Mouse (Mus musculus): ENCODE results near the gene Borcs5.

The Borcs5 gene

GRCm38 (mm10) chr6:134626564-134626963 is 12.7 kb upstream of the Borcs5 start:
- no peak for DNase-seq (ENCODE audit: low spot score in 2 of 2)

- DNase-seq (ENCODE audit: low spot score in 2 of 2): no peak
Observed at GRCm38 (mm10) chr6:134630447-134630846, 8.9 kb upstream of the Borcs5 start.

DNA sequence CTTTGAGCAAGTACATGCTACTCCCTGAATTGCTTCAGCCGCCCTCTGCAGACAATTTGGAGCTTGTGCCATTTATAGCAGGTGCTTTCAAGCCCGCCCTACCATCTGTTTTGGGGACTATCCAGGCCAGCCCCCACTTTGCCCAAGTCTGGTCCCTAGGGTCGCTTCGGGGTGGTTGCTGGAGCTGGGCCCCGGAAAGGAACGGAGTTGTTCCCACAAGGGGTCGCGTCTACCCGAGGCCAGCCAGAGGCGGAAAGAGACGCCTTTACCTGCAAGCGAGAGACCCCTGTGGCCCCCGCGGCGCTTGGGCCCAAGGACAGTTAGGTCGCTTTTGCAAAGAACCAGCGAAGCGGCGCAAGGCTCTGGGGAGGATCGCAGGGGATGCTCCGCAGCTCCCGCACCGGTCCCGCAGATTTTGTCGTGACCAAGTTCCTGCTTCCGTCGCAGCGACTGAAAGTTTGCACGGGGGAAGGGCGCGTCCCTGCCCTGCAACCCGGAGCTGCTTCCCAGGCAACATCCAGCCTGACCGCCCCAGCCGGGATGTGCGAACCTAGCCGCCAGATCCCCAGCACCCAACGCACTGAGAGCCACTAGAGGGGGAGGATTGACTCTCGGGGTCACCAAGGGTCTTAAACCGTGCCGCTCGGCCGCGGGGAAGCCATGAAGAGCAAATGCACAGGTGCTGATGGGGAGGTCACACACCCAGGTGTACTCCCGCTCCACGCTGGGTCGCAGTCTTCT is 7.2 kb upstream of the Borcs5 start, which contains the start of gene Mansc1:
Gene Mansc1, minus strand, starts transcription at position 542 of the 741 bp plus-strand sequence.
- DNase-seq (ENCODE audit: low spot score in 2 of 2): peak; percentile 40 to 59

DNA sequence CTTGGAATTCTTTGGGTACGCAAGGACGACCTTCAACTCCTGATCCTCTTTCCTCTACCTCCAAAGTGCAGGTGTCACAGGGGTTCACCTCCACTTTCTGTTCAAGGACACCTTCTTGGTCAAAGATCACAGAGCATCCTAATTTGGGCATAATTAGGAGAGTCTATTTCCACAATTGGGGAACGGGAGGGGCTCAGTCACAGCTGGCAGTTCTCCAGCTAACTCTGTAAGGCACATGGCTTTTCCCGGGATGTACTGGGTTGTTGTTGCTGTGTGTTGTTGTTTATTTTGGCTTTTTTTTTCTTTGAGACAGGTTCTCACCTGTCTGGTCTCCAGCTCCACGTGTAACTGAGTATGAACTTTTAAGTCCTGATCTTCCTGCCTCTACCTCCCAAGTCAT is 6.6 kb upstream of the Borcs5 start:
- no peak for DNase-seq (ENCODE audit: low spot score in 2 of 2)

DNA sequence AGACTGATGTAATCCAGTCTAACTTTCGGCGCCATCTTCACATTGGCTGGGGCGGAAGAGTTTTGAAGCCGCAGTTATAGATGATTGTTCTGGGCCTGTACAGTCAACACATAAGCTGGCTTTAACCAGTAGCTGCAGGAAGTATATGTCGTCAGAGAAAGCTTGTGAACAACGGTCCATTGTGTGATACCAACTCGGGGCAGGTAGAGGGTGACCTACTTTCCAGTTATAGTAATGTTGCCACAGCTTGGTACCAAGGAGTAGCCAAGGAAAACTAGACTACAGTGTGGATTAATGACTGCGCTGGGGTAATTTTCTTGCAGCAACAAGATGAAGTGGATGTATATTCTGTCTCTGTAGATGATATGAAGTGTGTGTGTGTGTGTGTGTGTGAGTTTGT is 5.8 kb upstream of the Borcs5 start:
- no peak for DNase-seq (ENCODE audit: low spot score in 2 of 2)

- DNase-seq (ENCODE audit: low spot score in 2 of 2): no peak
Observed at GRCm38 (mm10) chr6:134636476-134636875, 2.8 kb upstream of the Borcs5 start.

GRCm38 (mm10) chr6:134639900-134640299 is 590 bp downstream of the Borcs5 start:
- DNase-seq (ENCODE audit: low spot score in 2 of 2): no peak

DNA sequence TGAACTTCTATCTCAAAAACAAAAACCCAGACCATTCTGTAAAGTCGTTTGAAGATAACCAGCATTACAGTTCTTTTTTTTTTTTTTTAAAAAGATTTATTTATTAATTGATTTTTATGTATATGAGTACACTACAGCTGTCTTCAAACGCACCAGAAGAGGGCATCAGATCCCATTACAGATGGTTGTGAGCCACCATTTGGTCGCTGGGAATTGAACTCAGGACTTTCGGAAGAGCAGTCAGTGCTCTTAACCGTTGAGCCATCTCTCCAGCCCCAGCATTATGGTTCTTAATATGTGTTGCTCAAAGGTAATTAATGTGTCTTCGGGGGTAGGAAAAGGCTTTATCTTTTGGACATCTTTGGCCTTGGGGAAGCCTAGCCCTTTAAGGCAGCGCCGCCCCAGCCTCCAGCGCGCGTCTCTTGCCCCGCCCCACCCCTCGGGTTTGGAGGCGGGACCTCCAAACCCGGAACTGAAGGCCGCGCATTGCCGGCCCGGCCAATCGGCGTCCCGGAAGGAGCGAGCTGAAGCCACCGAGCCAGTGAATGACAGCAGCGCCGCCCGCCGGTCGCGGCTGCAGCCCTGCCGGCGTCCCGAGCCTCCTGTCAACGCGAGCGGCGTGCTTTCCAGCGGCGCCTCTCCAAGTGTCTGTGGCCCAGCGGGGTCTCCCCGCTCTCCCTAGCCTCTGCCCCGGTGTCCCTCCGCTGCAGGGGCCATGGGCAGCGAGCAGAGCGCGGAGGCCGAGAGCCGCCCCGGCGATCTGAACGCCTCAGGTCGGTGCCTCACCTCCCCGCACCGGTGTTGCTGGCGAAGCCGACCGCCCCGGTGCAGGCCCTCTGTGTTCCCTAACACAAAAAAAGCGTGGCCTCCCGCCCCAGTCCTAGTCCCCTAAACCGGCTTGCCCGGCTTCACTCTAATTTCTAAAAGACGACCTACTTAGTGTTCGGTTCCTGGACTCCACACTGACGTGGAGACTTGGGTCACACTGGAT is 1.5 kb downstream of the Borcs5 start:
- DNase-seq (ENCODE audit: low spot score in 2 of 2): peak; percentile 97

GRCm38 (mm10) chr6:134641738-134642446 is 2.6 kb downstream of the Borcs5 start:
- no peak for DNase-seq (ENCODE audit: low spot score in 2 of 2)

DNA sequence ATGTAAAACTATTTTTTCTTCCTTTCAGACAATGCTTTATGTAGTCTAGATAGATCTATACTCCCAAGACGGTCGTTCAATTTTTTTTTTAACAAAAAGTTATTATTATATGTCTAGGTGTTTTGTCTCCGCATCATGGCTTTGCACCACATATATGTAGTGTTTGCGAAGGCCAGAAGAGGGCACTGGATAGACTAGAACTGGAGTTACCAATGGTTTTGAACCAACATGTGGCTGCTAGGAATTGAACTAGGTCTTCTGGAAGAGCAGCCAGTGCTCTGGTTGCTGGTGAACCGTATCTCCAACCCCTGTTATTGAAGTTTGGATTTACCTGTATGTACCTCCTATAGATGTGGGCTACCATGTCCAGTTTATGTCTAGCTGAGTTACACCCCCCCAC is 4.0 kb downstream of the Borcs5 start:
- no peak for DNase-seq (ENCODE audit: low spot score in 2 of 2)

- no peak for DNase-seq (ENCODE audit: low spot score in 2 of 2)
Observed at GRCm38 (mm10) chr6:134646835-134647234, 7.5 kb downstream of the Borcs5 start.

GRCm38 (mm10) chr6:134647621-134648020 is 8.3 kb downstream of the Borcs5 start:
- DNase-seq (ENCODE audit: low spot score in 2 of 2): no peak

DNA sequence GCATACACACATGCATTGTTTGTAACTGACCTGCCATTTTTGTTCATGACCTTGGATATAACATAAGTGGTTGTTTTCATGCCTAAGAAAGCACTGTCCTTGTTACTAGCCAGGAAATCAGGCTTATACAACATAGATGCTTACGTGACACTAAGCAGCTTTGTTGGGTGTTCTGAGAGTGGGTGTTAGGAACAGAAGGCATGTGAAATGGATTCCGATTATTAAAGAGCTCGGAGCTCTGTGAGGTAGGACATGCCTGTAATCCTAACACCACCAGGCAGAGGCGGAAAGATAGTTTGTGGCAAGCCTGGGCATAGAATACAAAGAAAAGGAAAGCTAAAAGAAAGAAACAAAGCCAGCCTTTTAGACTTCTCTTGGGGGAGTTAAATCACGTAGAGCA is 9.0 kb downstream of the Borcs5 start:
- no peak for DNase-seq (ENCODE audit: low spot score in 2 of 2)

DNA sequence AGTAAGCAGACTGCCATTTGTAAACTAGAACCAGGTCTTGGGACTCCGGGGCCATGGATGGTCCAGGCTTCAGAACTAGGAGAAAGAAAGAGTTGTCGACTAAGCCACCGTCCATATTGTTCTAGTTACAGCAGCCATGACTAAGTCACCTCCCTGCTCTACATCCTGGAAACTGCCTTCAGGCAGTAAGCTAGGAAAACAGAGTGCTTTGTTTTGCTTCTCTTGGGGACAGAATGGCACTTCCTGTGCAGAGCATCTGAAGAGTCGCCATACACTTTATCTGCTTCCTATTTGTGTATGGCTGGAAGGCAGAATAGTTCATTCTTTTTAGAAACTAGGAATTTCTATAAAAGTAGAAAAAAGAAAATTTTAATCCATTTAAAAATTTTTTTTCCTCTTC is 17.2 kb downstream of the Borcs5 start:
- no peak for DNase-seq (ENCODE audit: low spot score in 2 of 2)

- DNase-seq (ENCODE audit: low spot score in 2 of 2): peak; percentile 50 to 63
Observed at GRCm38 (mm10) chr6:134659108-134659958, 20.0 kb downstream of the Borcs5 start.

DNA sequence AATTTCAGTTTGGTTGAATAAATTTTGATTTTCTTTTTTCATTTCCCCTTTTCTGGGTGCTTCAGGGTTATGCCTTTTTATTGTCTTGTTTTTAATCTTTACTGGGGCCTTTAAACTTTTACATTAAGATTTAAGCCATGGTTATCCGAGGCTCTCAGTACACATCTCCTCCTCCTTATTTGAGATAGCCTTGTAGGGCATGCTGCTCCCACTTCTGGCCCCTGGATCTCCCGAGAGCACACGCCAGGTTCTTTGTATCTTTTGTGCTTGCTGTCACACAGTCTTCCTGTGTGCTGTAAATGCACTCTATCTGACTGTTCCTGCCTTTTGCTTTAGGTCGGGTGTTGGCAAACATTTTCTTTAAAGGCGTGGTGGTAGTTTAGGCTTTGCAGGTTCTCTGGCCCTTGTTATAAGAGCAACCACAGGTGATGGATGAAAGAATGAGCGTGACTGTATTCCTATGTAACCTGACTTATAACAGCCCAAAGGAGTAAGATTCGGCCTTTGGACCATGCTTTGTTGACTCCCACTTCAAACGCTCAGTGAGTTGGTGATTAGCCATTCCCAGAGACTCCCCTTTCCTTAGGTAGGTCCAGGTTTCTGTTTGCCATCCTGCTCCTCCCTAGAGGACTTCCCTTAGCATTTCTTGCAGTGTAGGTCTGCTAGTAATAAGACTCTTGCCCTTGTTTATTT is 21.6 kb downstream of the Borcs5 start:
- DNase-seq (ENCODE audit: low spot score in 2 of 2): no peak

GRCm38 (mm10) chr6:134664573-134664972 is 25.3 kb downstream of the Borcs5 start:
- no peak for DNase-seq (ENCODE audit: low spot score in 2 of 2)

DNA sequence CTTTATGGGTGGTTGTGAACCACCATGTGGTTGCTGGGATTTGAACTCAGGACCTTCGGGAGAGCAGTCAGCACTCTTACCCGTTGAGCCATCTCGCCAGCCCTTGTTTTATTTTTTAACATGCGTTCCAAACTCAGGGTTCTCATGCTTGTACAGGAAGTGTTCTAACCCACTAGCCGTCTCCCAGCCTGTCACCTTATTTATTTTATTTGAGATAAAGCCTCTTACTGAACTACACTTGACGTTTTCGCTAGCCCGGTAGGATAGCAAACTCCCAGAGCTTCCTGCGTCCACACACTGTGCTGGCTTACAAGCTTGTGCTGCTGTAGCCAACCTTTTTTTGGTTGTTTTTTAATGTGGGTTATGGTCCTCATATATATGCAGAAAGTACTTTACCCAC is 26.5 kb downstream of the Borcs5 start:
- DNase-seq (ENCODE audit: low spot score in 2 of 2): no peak

DNA sequence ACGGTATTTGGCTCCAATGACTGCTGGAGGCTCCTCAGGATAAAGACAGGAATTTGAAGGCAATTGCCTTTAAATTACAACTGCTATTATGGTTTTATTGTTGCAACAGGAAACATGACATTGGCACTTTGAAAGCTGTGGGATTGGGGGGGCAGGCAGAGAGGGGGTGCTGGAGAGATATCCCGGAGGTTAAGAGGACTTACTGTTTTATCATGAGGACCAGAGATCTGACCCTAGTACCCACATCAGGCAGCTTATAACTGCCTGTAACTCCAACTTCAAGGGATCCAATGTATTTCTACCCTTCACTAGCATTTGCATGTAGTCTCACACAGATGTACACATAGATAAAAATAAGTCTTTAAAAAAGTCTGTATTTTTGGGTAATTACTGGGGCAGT is 29.2 kb downstream of the Borcs5 start:
- DNase-seq (ENCODE audit: low spot score in 2 of 2): no peak

- DNase-seq (ENCODE audit: low spot score in 2 of 2): no peak
Observed at GRCm38 (mm10) chr6:134669179-134669865, 30.0 kb downstream of the Borcs5 start.
